Mouse (Mus musculus): ENCODE results near the gene Vcp. TPM values are rescaled to one million over a fixed set of nuclear protein-coding genes. Genes with fewer than 3 reads are reported as not detected.

The Vcp gene
- polyA plus RNA-seq, 2 experiments: 80.0 to 176 TPM

DNA sequence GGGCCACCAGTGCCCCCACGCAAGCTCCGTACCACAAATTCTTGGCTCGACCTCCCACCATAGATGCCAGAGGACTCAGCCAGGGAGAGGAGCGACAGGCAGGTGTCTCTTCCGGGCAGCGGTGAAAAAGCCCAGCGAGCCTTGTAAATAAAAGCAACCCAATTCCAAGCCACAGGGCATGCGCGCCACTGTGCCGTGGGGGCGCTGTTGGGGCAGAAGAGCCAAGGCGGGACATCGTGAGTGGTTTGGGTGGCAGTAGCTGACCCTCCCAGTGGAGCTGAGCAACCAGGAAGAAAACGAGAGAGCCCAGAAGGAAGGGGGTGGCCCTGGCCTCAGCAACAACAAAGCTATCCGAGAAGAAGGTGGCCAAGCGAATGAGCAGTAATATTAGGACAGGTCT, 20.6 kb upstream of the Vcp start:
- TF ChIP-seq EP300 (IDR thresholded peaks at IDR 0.05; ENCODE audit: low read depth) (no peak), CTCF (IDR thresholded peaks at IDR 0.05; ENCODE audit: low read depth) (no peak)
- Histone ChIP-seq H3K4me3 (ENCODE audit: insufficient read depth in 1 of 2, low read depth in 2 of 2, low read length in 2 of 2) (no peak overlapping the region), H3K27ac (no peak overlapping the region), H3K9me3 (ENCODE audit: control insufficient read depth, low read length) (no peaks in the 10 kb centered on the region), H3K27me3 (ENCODE audit: control insufficient read depth, insufficient read depth, low read length) (no peaks in the 10 kb centered on the region), H3K36me3 (replicated peaks; ENCODE audit: control insufficient read depth, insufficient read depth, low read depth) (peaks cover 14% of the 10 kb centered on the region), H3K4me2 (ENCODE audit: low read depth) (no peak overlapping the region), H3K9ac (replicated peaks) (no peak overlapping the region), H3K4me1 (replicated peaks; ENCODE audit: control insufficient read depth in 2 of 2, insufficient read depth in 2 of 2, low read length in 1 of 2) (peaks cover 6 to 10% of the 10 kb centered on the region in 2 experiments)
- ATAC-seq (ENCODE audit: insufficient read depth): no peak
- no peak for DNase-seq (ENCODE audit: low read depth in 3 of 3, low spot score in 3 of 3)
- WGBS (ENCODE audit: insufficient replicate concordance): 86% methylated on average over 16 of the region's 16 CpGs

DNA sequence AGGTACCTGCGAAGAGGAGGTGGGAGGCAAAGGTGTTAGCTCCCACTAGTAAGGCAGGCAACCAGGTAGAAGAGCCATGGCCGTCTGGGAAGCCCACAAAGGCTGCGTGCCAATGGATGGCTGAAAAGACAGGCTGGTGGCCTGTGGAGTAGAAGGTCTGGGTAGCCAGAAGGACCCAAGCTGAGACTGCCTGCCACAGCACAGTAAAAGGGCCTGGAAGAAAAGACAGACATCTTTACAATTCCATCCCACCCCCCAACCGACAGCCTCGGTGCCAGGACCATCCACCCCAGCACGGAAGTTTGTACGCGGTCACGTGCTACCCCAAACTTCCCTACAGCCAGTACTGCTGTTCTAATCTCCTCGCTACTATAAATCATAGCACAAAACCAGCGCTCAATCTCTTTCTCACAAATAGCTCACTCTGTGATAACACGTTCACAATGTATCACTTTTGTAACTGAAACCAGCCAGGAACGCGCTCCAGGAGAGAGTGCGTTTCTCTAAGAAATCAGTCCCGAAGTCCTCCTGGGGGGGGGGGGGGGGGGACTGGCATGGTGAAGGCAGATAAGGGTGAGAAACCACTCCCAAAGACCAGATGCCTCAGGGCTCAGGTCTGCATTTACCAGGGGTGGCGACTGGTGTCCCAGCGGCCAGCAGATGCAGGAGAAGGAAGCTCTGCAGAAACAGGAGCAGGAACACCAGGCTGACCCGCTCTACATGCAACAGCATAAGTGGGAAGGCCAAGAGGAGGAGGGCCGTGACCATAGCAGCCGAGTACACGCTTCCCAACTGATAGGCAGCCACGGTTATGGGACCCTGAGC, 19.5 kb upstream of the Vcp start:
- no peak for DNase-seq (ENCODE audit: low read depth in 3 of 3, low spot score in 3 of 3)
- H3K4me1 ChIP-seq (replicated peaks; ENCODE audit: control insufficient read depth in 2 of 2, insufficient read depth in 2 of 2, low read length in 1 of 2): peaks cover 6% of the 10 kb centered on the region in 2 experiments
- ATAC-seq (ENCODE audit: insufficient read depth): peak; percentile 34; the same call in 1 of the 2 replicates
- no peaks in the 10 kb centered on the region for H3K9me3 ChIP-seq (ENCODE audit: control insufficient read depth, low read length)
- H3K4me2 ChIP-seq (ENCODE audit: low read depth): no peak overlapping the region
- WGBS (ENCODE audit: insufficient replicate concordance): 52% methylated on average over 23 of the region's 23 CpGs
- H3K36me3 ChIP-seq (replicated peaks; ENCODE audit: control insufficient read depth, insufficient read depth, low read depth): peaks cover 14% of the 10 kb centered on the region
- no peak overlapping the region for H3K4me3 ChIP-seq (ENCODE audit: insufficient read depth in 1 of 2, low read depth in 2 of 2, low read length in 2 of 2)
- no peaks in the 10 kb centered on the region for H3K27me3 ChIP-seq (ENCODE audit: control insufficient read depth, insufficient read depth, low read length)
- H3K27ac ChIP-seq: no peak overlapping the region
- TF ChIP-seq EP300 (IDR thresholded peaks at IDR 0.05; ENCODE audit: low read depth) (peak; percentile 22; the same call in 1 of the 2 replicates), CTCF (IDR thresholded peaks at IDR 0.05; ENCODE audit: low read depth) (no peak)
- H3K9ac ChIP-seq (replicated peaks): no peak overlapping the region; the same call in 1 of the 2 replicates

DNA sequence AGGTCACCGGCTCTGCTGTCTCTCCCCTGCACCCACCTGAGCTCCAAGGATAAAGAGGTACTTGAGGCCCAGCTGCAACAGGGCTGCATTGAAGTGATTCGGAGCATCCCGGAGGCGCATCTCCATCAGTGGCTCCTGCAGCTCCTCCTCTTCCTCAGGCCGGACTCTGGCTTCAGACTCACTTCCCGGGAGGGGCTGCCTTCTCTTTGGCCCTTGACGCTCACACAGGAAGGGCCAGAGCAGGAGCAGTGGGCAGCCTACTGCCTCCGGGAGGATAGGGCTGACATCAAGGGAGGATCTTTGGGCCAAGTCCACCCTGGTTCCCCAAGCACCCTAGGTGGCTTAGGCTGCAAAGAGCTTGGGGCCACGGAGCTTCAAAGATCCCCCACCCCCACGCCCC, 18.9 kb upstream of the Vcp start:
- Histone ChIP-seq H3K9me3 (ENCODE audit: control insufficient read depth, low read length) (no peaks in the 10 kb centered on the region), H3K4me2 (ENCODE audit: low read depth) (no peak overlapping the region), H3K4me3 (ENCODE audit: insufficient read depth in 1 of 2, low read depth in 2 of 2, low read length in 2 of 2) (no peak overlapping the region), H3K36me3 (replicated peaks; ENCODE audit: control insufficient read depth, insufficient read depth, low read depth) (peaks cover 14% of the 10 kb centered on the region), H3K4me1 (replicated peaks; ENCODE audit: control insufficient read depth in 2 of 2, insufficient read depth in 2 of 2, low read length in 1 of 2) (peaks cover under 1 to 4% of the 10 kb centered on the region in 2 experiments; a peak in 2 of 4 replicates), H3K27me3 (ENCODE audit: control insufficient read depth, insufficient read depth, low read length) (no peaks in the 10 kb centered on the region), H3K27ac (no peak overlapping the region), H3K9ac (replicated peaks) (no peak overlapping the region)
- ATAC-seq (ENCODE audit: insufficient read depth) (no peak), DNase-seq (ENCODE audit: low read depth in 3 of 3, low spot score in 3 of 3) (no peak)
- 84% methylated on average over 10 of the region's 10 CpGs for WGBS (ENCODE audit: insufficient replicate concordance)
- TF ChIP-seq EP300 (IDR thresholded peaks at IDR 0.05; ENCODE audit: low read depth) (no peak), CTCF (IDR thresholded peaks at IDR 0.05; ENCODE audit: low read depth) (no peak)

DNA sequence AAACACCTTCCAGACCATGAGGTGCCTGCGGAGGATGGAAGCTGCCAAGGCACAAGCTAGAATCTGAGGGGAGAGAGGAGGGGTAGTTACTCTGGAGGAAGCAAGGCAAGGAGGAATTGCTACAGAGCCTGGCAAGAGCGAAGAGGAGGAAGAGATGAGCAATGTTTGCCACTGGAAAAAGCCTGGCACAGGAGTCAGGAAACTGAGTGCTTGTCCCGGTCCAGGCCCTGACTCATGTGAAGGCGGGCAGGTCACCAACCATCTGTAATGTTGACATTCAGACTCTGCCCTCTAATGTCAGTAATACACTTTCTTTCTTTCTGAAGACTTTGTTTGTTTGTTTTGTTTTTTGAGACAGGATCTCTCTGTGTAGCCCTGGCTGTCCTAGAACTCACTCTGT, 17.8 kb upstream of the Vcp start:
- Histone ChIP-seq H3K27me3 (ENCODE audit: control insufficient read depth, insufficient read depth, low read length) (no peaks in the 10 kb centered on the region), H3K4me3 (ENCODE audit: insufficient read depth in 1 of 2, low read depth in 2 of 2, low read length in 2 of 2) (no peak overlapping the region), H3K4me1 (replicated peaks; ENCODE audit: control insufficient read depth in 2 of 2, insufficient read depth in 2 of 2, low read length in 1 of 2) (peaks cover 0 to 4% of the 10 kb centered on the region in 2 experiments; a peak in 2 of 4 replicates), H3K4me2 (ENCODE audit: low read depth) (no peak overlapping the region), H3K36me3 (replicated peaks; ENCODE audit: control insufficient read depth, insufficient read depth, low read depth) (peaks cover 10% of the 10 kb centered on the region), H3K27ac (no peak overlapping the region), H3K9me3 (ENCODE audit: control insufficient read depth, low read length) (no peaks in the 10 kb centered on the region), H3K9ac (replicated peaks) (no peak overlapping the region)
- DNase-seq (ENCODE audit: low read depth in 3 of 3, low spot score in 3 of 3) (no peak), ATAC-seq (ENCODE audit: insufficient read depth) (no peak)
- TF ChIP-seq CTCF (IDR thresholded peaks at IDR 0.05; ENCODE audit: low read depth) (no peak), EP300 (IDR thresholded peaks at IDR 0.05; ENCODE audit: low read depth) (no peak)
- WGBS (ENCODE audit: insufficient replicate concordance): 91% methylated on average over 4 of the region's 4 CpGs

DNA sequence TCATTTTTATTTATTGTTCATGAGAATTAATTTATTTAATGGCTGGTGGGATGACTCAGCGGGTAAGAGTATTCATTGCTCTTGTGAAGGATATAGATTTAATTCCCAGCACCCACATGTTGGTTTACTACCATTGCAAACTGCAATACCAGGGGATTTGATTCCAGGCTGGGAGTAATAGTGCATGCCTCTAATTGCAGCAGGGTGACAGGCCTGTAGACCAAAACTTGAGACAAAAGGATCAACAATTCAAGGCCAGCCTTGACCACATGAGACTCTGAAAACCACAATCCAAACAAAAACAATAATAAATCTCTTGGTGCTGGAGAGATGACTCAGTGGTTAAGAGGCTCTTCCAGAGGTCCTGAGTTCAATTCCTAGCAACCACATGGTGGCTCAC, 11.8 kb upstream of the Vcp start:
- DNase-seq (ENCODE audit: low read depth in 3 of 3, low spot score in 3 of 3): no peak
- peaks cover 0 to 8% of the 10 kb centered on the region in 2 experiments; a peak in 3 of 4 replicates for H3K4me1 ChIP-seq (replicated peaks; ENCODE audit: control insufficient read depth in 2 of 2, insufficient read depth in 2 of 2, low read length in 1 of 2)
- no peak overlapping the region for H3K9ac ChIP-seq (replicated peaks)
- no peak overlapping the region for H3K4me2 ChIP-seq (ENCODE audit: low read depth)
- 80% methylated on average over 1 of the region's 1 CpGs for WGBS (ENCODE audit: insufficient replicate concordance)
- no peak overlapping the region for H3K27ac ChIP-seq
- H3K36me3 ChIP-seq (replicated peaks; ENCODE audit: control insufficient read depth, insufficient read depth, low read depth): no peaks in the 10 kb centered on the region
- no peak for ATAC-seq (ENCODE audit: insufficient read depth)
- H3K27me3 ChIP-seq (ENCODE audit: control insufficient read depth, insufficient read depth, low read length): no peaks in the 10 kb centered on the region
- no peak overlapping the region for H3K4me3 ChIP-seq (ENCODE audit: insufficient read depth in 1 of 2, low read depth in 2 of 2, low read length in 2 of 2)
- TF ChIP-seq CTCF (IDR thresholded peaks at IDR 0.05; ENCODE audit: low read depth) (no peak), EP300 (IDR thresholded peaks at IDR 0.05; ENCODE audit: low read depth) (no peak)
- H3K9me3 ChIP-seq (ENCODE audit: control insufficient read depth, low read length): no peaks in the 10 kb centered on the region

Measured in liver, embryonic 14.5 days (tissue).